Mouse (Mus musculus) liver, adult 2 months (tissue): Measurements from ENCODE around the gene Tgfbrap1.

Experiments used
- CTCF ChIP-seq: fragments of 200-500 bp; IDR thresholded peaks from 2 replicates; pipeline ENCODE4 v1.5.1; 2011; ENCODE audit warnings: low read depth, low read length, control low read depth
- POLR2A ChIP-seq: fragments of 200-500 bp; IDR thresholded peaks from 2 replicates; pipeline ENCODE4 v1.6.1; 2011; ENCODE audit warnings: low read length, control low read depth; ENCODE audit not compliant: insufficient read depth; ENCODE audit errors: extremely low read depth

DNA sequence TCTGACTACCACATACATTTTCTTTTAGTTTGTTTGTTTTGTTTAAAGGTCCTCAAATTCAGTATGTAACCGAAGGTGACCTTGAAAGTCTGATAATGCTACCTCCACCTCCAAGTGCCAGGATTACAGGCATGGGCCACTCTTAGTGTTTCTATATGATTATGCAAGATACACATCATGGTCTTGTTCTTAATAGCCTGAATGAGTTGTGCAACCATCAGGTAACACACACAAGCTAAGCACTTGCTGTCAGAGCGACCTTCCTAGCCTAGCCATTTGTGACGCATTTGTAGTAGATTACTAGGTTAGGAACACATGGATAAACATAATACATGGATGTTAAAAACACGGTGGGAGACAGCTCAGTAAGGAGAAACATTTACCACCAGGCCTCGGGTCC is 15.5 kb downstream of the Tgfbrap1 start:
- TF ChIP-seq CTCF (no peak), POLR2A (no peak)
